Mouse (Mus musculus): Measurements from ENCODE around the gene Sobp.

Gene Sobp

DNA sequence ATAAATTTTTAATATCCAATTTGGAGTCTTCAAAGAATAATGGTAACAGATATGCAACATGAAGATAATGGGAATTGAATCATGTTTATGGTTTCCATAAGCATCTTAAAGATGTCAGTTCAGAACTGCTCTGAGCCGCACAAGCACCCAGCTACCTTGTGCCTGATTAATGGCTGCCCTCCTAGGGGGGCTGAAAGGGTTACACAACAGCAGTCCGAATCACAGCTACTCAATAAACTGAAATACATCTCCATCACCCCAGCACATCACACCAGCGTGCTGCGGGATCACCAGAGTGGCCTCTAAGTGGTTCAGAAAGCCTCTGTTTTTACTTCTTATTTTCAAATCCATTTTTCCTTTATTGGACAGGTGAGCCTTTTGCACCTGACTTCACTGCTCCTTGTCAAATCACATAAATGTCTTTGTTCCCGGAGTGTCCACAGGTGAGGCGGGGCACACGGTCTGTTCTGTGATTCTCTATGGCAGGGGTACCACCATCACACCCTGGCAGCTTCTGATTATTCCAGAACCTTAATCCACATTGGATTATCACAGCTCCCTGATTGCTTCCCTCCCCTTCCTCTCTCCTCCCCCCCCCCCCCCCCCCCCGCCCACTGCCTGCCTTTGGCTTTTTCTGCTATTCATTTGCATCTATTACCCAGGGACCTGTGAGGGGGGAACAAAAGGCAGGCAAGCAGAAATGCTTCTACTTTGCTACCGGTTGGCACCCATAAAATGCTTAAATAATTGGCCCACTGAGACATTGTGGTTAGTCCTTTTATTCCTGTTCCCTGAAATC lies 90.8 kb downstream of the Sobp start:
- no peak for DNase-seq

DNA sequence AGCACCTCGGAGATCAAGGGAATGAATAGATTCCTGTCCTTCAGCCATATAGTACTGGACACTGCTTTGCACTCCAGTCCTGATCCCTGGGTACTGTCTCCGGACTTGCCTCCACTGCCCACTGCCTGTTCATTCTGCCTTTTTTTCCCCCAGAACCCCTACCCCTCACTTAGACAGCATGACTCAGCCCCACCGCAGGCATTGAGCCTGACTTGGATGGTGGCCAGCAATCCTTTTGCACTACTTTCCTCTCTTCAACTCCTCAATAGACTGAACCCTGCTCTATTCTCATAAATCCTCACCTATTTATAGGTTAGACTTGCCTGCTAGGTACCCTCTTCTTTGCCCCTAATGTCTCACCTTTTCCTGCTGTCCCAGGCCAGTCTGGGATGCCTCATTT lies 93.0 kb downstream of the Sobp start:
- DNase-seq = no peak

DNA sequence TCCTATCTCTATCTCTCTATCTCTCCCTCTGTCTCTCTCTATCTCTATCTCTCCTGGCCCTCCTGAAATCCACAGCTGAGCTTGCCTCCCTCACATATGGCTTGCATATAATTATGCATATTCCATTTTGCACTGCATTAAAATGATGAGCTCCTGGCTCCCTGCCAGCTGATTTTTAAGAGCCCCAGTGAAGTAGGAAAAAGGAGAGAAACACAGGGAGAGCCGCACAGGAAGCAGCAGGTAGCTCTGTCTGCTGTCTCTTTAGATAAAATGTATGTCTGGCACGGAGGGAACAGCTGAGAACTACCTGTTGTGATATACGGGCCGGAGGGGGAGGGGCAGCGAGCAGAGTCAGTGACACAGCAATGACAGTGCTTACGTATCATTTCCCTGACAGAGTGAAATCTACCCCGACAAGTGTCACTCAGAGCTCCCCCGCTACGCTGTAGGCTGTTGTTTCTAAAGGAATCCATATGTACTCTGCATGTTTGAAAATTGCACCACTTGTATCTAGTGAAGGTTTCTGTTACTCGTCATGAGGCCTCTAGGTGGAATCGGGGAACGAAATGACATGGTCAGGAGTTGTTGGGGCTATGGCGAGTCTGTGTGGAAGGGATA lies 98.7 kb downstream of the Sobp start:
- no peak for DNase-seq

DNA sequence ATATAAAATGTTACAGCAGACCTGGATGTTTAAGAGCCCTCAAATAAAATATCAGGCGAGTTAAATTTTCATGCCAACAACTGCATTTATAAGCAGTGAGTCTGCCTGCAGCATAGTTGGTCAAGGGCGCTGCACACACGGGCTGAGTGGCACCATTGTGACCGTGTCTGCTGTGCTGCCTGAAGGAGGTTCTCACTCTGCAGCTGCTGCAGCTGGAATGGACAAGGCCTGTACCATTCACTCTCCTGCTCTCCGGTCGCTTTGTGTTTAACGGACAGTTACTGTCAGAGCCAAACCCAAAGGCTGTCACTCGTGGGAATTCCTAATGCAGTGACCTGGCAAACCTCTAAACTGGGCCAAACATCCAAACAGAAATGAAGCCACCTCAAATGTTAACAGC lies 101.0 kb downstream of the Sobp start:
- DNase-seq = no peak

DNA sequence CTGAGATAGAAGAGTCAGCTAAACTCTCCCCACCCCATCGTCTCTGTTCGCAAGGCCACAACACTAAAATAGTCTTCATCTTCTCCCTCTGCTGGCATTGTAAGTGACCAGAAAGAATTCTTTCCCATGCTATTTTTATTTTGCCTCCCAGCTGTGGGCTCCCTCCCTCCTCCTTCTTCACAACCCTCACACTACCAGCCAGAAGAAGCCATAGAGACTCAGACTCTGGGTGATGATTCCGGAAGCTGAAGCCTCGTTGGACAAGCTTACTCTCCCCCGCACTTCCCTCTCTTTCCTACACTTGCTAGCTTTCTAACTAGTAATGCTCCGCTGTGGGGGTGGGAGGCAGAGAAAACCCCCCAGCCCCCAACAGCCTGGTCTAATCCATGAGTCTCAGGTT lies 103.4 kb downstream of the Sobp start:
- DNase-seq = no peak

DNA sequence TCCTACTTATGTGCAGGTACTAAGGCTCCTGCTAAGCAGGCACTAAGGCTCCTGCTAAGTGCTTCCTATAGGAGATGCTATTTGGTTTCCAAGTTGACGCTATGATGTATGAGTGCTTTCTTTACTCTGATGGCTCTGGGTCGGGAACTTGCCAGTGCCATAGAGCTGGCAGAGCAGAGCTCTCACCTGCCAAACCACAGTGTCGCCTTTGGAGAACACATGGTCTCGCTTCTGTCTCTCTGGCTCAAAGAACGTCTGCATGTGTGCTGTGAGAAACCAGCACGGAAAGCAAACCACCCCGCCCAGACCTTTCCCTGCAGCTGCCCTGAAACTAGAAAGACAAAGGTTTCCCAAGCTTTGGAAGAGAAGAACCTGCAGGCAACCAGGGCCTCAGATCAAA lies 109.0 kb downstream of the Sobp start:
- no peak for DNase-seq

DNA sequence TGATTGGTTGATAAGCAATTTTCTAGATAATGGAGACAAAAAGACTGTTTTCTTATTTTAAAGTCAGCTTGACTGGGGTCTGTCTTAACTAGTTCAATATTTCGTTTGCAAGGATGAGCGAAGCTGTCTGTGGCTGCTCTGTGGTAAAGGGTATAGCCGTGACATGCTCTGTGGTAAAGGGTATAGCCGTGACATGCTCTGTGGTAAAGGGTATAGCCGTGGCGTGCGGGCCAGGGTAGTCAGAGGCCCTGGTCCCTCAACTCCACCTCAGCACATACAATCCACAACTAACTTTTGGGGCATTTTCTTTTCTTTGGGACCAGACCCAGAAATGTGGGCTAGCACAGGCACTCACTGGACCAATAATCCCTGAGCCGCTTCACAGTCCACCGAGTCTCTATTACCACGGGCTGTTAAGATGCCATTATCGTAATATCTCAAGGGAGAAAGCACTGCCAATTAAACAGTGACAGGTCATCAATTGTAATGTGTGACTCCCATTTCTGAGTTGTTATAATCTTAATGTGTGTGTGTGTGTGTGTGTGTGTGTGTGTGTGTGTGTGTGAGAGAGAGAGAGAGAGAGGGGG lies 112.7 kb downstream of the Sobp start:
- DNase-seq = no peak

DNA sequence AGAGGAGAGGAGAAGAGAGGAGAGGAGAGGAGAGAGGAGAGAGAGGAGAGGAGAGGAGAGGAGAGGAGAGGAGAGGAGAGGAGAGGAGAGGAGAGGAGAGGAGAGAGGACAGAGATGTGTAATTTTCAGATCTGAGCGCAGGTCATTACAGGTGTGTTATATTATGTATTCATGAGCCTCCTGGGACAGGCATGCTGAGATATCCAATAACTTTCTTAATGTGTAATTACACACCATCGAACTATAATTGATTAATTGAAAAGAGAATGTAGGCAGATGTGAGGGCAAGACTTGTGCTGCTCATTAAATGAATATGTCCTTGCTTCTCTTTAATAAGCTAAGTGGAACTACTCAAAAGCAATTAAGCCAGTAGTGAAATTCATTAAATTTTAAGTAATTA lies 118.9 kb downstream of the Sobp start:
- no peak for DNase-seq

DNA sequence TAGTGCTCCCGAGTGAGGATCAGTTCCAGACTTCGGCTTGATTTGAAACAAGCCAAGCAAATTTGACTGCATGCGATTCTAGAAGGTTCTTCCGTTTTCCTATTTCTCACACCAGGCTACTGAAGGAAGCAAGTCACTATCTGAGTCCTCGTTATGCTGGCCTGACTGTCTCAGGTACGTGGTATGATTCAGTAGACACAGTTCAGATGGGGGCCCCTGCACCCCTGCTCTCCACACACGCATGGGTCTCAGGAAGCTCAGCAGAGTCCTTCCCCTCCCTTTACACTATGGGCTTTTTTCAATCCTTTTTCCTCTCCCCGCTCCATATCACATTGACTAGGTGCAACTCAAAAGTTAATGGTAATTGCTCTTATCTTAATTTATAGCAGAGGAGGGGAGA lies 119.6 kb downstream of the Sobp start:
- DNase-seq = no peak

DNA sequence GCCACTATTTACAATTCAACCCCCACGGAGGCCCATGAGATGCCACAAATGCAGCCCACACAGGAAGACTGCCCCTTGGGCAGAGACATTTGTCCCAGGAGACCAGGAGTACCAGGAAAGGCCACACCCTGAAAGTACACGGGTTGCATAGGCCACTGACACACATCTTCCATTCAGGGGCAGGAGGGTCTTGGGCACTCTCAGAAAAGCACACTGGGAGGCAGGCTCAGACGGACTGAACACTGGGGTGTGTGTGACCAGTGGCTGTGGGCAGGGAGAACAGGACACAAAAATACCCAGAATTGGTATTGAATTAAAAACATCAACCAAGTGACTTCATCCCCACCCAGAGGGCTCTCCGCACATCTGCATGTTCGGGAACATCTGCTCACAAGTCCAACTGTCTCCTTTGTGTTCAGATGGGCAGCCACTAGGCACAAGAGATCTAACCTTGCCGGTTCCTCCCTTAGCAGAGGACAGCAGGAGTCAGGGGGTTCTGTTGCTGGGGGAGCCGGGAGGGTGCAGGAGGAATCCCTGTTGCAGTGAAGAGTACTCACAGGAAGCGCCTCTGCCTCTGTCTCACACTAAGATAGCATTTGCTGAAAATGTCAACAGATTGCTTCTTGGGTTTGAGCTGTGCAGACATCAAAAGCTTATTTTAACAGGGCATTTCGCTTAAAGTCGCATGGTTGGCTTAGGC lies 120.3 kb downstream of the Sobp start:
- DNase-seq = no peak

DNA sequence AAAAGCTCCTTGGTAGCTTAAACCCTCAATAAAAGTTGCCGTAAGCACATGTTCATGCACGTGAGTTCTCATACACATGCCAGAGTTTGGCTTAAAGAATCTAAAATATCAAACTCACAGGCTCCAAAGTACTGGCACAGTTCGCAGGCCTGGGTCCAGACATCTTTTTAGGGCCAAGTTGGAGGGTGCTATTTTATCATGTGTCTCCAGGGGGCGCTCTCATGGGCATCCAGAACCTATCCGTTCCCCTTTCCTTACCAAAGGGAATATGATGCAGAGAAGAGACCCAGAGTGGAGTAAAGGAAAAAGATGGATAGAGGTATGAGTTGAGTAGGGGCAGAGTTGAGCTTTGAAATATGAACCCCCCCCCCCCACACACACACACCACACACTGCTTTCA lies 121.9 kb downstream of the Sobp start:
- DNase-seq = no peak

DNA sequence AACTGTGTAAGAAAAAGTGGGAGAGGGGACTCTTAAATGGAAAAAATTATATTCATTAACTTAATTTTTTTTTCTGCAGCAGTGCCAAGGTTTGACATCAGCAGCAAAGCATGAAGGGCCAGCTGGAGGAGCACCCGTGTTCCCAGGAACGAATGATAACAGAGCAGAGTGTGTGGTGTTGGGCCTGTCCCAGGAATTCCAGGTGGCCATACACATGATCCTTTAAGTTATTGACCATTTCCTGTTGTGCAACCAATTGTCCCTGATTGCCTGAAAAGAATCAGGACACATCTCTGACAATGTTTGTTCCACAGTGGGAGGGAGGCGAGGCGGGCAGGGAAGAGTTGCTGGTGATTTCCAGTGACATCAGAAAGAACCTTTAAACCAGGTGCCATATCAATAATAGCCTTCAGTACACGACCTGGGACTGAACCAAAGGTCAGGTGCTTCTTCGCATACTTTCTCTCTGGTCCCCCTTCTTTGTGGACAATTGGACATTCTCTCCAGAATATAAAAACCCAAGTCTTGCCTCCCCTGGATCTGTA lies 126.5 kb downstream of the Sobp start:
- DNase-seq = no peak

DNA sequence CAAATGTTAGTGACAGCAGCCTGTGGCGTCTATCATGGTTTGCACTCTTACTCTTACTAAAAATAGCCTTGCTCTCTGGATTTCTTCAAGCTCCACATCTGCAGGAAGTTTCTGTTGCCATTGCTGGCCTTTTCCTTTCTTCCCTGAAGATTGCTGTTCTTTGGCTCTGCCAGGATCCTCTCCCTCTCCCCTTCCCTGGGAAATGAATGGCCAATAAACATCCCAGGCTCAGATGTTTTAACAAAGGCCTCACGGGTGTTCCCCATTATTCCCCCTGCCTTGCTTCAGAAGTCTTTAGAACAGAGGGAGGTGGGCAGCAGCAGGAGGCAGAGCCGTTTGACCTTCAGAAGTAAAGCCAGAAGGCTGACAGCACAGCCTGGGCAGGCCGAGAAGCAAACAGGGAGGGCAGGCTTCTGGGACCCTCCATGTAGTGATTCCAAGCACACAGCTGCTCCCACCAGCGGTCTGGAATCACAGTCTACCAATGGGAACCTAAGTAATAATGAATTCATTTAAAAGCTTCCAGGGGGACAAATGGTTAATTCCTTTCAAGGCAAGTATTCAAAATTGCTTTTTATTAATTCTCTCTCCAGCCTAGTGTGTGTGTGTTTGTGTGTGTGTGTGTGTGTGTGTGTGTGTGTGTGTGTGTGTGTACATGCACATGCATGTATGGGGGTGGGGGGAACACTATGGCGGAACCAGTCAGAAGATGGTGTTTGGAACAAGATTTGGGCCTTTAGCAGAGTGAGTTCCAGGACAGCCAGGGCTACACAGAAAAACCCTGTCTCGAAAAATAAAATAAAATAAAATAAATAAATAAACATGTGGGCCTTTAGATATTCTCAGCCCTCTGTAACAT lies 130.8 kb downstream of the Sobp start:
- no peak for DNase-seq

DNA sequence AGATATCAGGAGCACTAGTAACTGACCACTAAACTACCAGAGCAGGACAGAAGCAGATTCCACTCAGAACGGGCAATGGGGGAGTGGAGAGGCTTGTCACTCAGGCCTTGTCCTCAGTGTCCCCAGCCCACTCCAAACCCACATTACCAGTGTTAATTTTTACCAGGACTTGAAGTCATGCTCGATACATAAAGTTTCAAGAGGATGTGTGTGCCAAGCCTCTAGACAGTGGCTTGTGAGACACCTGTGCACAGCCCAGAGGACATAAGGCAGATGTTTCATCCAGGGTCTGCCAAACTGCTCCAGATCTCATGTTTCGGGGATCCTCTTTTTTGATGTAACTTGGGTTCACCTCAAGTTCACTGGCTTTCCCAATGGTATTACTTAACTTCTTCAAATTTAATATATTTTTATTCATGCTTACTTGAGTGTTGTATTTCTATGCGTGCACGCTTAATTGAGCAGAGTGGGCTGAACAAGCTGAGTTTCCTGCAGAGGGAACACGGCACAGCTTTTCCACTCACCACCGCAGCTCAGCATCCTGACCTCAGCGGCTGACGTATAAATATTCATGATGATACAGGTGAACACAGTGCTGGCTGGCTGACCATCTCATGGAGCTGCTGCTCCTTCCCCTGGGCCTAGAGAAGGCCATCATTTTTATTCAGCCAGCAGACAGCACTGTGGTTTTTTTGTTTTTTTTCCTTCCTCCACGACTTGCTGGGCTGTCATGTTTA lies 131.6 kb downstream of the Sobp start:
- no peak for DNase-seq

DNA sequence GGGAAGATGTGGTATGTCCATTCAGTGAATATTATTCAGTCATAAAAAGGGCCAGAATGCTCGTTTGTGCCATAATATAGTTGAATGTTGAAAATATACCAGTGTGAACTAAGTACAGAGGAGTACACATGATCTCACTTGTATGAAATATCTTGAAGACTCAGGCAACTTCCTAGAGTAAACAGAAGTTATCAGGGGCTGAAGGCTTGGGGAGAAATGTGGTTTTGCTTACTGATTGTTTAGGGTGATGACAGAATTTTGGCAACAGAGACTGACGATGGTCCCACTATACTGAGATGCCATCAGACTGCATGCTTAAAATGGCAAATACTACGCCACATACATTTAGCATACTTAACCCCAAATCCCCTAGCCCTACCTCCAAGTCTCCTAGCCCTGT lies 132.5 kb downstream of the Sobp start:
- no peak for DNase-seq

DNA sequence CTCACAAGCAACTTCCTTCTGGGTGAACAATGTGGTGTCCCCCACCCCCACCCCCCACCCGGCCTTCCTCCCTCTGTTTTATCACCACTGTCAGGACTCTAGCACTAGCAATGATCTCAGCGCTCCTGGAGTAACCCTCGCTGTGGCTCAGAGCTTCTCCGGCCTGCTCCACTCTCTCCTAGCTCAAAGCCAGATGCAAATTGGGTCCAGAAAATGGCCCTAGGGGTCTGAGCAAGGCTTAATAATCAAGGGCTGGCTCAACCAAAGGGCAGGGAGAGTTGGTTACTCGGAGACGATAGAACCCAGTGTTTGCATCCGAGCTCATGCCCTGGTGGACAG lies 136.9 kb downstream of the Sobp start:
- DNase-seq = no peak

DNA sequence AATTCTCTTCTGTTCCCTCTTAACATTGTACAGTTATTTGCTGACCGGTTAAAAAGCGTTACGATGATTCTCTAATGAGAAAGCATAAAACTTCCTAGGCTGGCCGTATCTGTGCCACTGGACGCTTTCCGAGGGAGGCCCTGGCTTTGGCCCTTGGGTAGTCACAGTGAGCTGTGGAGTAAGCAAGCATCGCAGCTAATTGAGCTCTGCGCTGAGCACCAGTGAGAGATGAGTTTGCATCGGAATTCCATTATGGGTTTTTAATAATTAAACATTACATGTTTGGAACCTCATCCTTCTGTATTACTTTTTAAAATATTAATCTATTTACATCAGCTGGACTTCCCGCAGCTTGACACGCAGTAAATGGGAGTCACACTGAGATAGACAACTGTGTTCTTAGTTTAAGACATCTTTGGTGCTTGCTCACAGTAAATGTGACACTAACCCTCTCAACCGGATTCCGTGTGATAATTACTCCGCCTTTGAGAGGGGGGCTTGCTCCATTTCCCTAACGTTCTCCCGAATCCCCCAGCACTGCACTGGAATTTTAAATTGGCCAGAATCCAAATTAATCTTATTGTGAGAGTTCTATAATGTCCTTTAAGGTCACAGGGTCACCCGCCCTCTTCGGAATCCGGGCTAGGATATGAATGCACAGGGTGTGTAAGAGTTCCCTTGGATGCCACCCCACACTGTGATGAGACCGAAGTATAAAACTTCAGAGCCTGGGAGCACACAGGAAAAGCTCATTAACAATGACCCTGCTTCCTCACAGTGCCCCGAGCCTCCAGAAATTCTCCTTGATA lies 137.5 kb downstream of the Sobp start:
- DNase-seq = no peak

DNA sequence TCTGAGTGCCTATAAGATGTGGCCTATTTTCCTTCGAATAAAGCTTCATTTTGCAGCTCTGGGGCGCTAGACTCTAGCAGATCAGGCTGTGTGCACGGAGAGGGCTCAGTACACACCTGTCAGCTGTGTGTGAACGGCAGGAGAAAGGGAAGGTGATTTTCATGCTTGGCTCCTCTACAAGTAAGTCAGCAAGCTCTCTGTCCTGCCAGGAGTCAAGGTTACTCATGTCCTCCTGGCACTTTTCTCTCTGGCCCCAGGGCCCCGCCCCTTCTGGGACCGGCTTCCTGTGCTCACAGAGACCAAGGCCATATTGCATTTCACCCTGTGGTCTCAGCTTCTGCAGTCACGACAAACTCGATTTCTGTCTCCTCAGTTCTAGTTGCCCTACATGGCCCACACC lies 138.8 kb downstream of the Sobp start:
- peak; percentile 31 for DNase-seq

DNA sequence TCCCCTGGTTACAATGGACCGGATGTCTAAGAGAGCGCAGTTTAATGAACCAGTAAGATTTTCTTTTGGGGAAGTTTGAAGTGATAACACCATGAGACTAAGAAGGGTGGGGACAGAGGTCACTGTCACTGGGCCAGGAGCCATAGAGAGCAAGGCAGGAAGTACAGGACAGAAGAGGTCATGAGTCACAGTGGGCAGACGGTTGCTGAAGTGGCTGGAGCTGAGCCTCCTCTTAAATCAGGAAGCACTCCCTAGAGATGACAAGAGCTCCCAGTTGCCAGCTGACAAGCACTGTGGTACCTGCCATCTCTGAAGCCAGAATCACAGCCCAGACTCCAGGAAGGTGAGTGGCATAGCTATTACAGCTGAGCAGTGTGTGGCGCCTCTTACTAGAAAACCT lies 139.5 kb downstream of the Sobp start:
- DNase-seq = peak; percentile 62

DNA sequence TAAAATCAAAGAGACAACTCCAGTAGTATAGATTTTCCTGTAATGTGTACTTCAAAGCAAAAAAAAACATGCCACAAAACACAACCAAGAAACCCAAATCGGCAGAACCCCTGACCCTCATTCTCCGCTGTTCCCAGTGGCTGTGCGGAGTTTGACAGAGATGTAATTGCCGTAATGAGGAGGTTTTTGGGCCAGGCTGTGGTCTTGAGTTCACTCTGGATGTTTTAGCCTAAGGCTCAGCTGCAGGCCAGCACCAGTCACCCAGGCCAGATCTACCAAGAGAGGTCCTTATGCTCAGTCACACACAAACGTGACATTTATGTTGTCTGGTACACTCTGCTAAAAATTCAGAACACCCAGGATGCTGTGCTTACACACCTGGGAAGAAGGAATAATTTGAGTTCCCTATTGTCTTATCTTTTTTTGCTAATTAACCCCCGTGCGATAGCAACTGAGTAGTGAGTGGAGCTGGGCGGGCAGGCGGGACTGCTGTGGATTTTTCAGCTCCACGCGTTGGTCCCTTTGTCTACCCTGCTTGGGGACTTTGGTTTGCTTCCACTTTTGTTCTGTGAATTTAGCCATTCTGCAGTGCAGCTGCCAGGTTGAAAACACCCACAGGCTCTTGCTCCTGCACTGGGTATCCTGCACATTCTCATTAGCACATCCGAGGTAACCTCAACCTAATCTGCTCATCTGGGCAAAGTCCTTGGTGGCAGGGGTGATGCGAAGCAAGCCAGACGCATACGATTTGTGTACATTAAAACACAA lies 140.7 kb downstream of the Sobp start:
- no peak for DNase-seq
